Mouse (Mus musculus) liver, embryonic 14.5 days (tissue): ENCODE measurements around the gene Gdpd5. TPM values are rescaled to one million over a fixed set of nuclear protein-coding genes. Genes with fewer than 3 reads are reported as not detected.
A peak's percentile ranks its signal among the peaks of the same experiment; 100 is the strongest.

Source experiments
- ATAC-seq: fragments of 200-750 bp; cut with Nextera tagmentation; 2 replicates; pipeline ENCODE4 v1.8.0; 2017; ENCODE audit warnings: moderate number of reproducible peaks, mild to moderate bottlenecking, moderate library complexity; ENCODE audit not compliant: insufficient read depth
- DNase-seq, 3 experiments: peaks; one replicate each; pipeline ENCODE4 v3.0.0-alpha.2; 2012 to 2013; ENCODE audit warnings: low read depth in 3 of 3, low spot score in 3 of 3
- H3K27ac ChIP-seq: fragments of 300-500 bp; sonication (generic); 2 replicates; pipeline ENCODE4 v1.5.1; 2014; ENCODE audit warnings: moderate library complexity, mild to moderate bottlenecking, control low read depth, inconsistent platforms
- H3K27me3 ChIP-seq: fragments of 300-500 bp; sonication (generic); 2 replicates; pipeline ENCODE4 v1.6.1; 2014; ENCODE audit warnings: mild to moderate bottlenecking, low read length, moderate library complexity; ENCODE audit not compliant: control insufficient read depth, insufficient read depth
- H3K36me3 ChIP-seq: fragments of 300-500 bp; sonication (generic); replicated peaks from 2 replicates; pipeline ENCODE4 v1.6.1; 2014; ENCODE audit warnings: low read depth; ENCODE audit not compliant: control insufficient read depth, insufficient read depth
- H3K4me1 ChIP-seq, 2 experiments: fragments of 200-500 bp in 1 of 2; fragments of 300-500 bp in 1 of 2; sonication (generic) in 1 of 2; replicated peaks; 2 replicates each; pipeline ENCODE4 v1.6.1; 2012 to 2014; ENCODE audit warnings: antibody characterized with exemption in 1 of 2, inconsistent platforms in 1 of 2, low read length in 1 of 2; ENCODE audit not compliant: control insufficient read depth in 2 of 2, insufficient read depth in 2 of 2
- H3K4me2 ChIP-seq: fragments of 300-500 bp; sonication (generic); 2 replicates; pipeline ENCODE4 v1.6.1; 2014; ENCODE audit warnings: low read depth, mild to moderate bottlenecking, control low read depth, moderate library complexity
- H3K4me3 ChIP-seq, 2 experiments: fragments of 200-500 bp in 1 of 2; fragments of 300-500 bp in 1 of 2; sonication (generic) in 1 of 2; 2 replicates each; pipeline ENCODE4 v1.5.1; 2012 to 2014; ENCODE audit warnings: low read depth in 2 of 2, low read length in 2 of 2, mild to moderate bottlenecking in 2 of 2, control low read depth in 1 of 2, inconsistent platforms in 1 of 2, moderate library complexity in 1 of 2; ENCODE audit not compliant: insufficient read depth in 1 of 2
- H3K9ac ChIP-seq: fragments of 300-500 bp; sonication (generic); replicated peaks from 2 replicates; pipeline ENCODE4 v1.6.1; 2014; ENCODE audit warnings: mild to moderate bottlenecking, control low read depth, moderate library complexity
- H3K9me3 ChIP-seq: fragments of 300-500 bp; sonication (generic); 2 replicates; pipeline ENCODE4 v1.6.1; 2016; ENCODE audit warnings: low read length, mixed read lengths; ENCODE audit not compliant: control insufficient read depth
- CTCF ChIP-seq: IDR thresholded peaks from 2 replicates; pipeline ENCODE4 v1.5.1; 2016; ENCODE audit warnings: antibody characterized with exemption, low read depth, control low read depth
- EP300 ChIP-seq: IDR thresholded peaks from 2 replicates; pipeline ENCODE4 v1.6.1; 2016; ENCODE audit warnings: antibody characterized with exemption, low read depth
- WGBS: fragments of 180-500 bp; shearing (Covaris S2); extraction: QIAGEN DNeasy Blood & Tissue Kit; methylation state at CpG from one replicate; pipeline ENCODE4 v1.1.7; 2014; ENCODE audit not compliant: insufficient replicate concordance; 5-methylcytosine and 5-hydroxymethylcytosine counted together
- polyA plus RNA-seq, 2 experiments: library from polyadenylated mRNA; depleted of rRNA in 1 of 2; stranded (reverse) in 1 of 2; unstranded in 1 of 2; fragments of >200 nt; fragmentation: Nextera tagmentation in 1 of 2; extraction: Ambion mirVana in 1 of 2; gene quantifications; 2 replicates each; pipeline versions ENCODE4 v1.2.1 to v1.2.3; 2012 to 2014

The Gdpd5 gene
- polyA plus RNA-seq, 2 experiments: 0.81 to 0.85 TPM

DNA sequence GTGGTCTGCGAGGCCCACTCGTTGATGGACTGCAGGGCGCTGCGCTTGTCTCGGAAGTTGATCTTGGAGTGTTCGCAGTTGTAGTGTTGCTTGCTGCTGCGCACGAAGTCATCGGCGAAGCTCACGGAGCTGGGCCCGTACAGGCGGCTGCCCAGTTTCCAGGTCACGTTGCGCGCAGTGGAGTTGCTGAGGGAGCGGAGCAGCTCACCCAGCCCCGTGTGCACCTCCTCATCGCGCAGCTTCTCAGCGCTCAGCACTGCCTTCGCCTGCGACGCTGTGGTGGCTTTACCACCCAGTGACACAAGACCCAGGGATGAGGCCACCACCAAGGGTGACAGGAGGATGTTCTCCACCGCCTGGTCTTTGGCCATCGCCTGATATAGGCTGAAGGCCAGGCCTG is 32.3 kb upstream of the Gdpd5 start:
- DNase-seq (no peak), ATAC-seq (no peak)
- Histone ChIP-seq H3K36me3 (no peaks in the 10 kb centered on the region), H3K27me3 (peaks cover 6% of the 10 kb centered on the region), H3K9me3 (no peaks in the 10 kb centered on the region), H3K4me3 (no peak overlapping the region), H3K4me1 (no peaks in the 10 kb centered on the region), H3K4me2 (no peak overlapping the region), H3K27ac (no peak overlapping the region), H3K9ac (no peak overlapping the region)
- 84% methylated on average over 26 of the region's 26 CpGs for WGBS
- no peak for TF ChIP-seq CTCF
- no peak for TF ChIP-seq EP300

- DNase-seq (no peak), ATAC-seq (no peak)
- H3K9me3 ChIP-seq: no peaks in the 10 kb centered on the region
- WGBS: 61% methylated on average over 9 of the region's 9 CpGs
- no peak for TF ChIP-seq CTCF
- no peak for TF ChIP-seq EP300
- no peaks in the 10 kb centered on the region for H3K36me3 ChIP-seq
- H3K9ac ChIP-seq: no peak overlapping the region
- no peaks in the 10 kb centered on the region for H3K4me1 ChIP-seq
- H3K27ac ChIP-seq: no peak overlapping the region
- H3K4me2 ChIP-seq: no peak overlapping the region
- H3K4me3 ChIP-seq: no peak overlapping the region
- H3K27me3 ChIP-seq: peaks cover 6% of the 10 kb centered on the region
These were observed 31.2 kb upstream of the Gdpd5 start for GRCm38 (mm10) chr7:99349782-99350720.

DNA sequence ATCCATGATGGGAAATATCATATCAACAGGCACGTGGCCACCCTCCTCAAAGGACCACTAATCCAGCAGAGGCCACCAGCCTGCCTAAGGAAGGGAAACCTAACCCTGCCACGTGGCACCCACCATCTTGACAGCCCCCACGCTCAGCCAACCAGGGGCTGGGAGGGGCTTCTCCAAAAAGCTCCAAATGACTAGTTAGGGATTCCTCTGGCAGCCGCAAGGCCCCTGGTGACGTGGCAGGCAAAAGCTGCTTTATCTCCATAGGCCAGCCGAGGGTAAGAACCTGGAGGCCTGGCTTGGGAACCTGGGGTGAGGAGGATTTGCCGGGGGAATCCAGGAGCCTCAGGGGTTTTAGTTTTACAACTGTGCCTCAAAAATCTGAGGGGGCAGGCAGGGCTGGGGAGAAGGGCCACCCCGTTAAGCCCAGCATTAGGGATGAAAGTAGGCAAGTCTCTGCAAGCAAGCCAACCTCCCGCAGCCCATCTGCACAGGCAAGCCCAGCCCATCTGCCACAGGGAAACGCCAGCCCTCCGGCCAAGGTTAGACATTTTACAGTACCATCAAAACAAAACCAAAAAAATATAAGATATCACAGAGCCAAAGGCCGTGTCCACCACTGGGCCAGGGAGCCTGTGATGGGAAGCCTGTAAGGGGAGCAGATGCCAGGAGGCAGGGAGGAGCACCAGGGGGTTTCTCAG is 30.0 kb upstream of the Gdpd5 start:
- Histone ChIP-seq H3K9ac (no peak overlapping the region), H3K27ac (no peak overlapping the region), H3K27me3 (peaks cover 6% of the 10 kb centered on the region), H3K36me3 (no peaks in the 10 kb centered on the region), H3K4me2 (peak overlapping the region; percentile 16; the same call in 1 of the 2 replicates), H3K9me3 (no peaks in the 10 kb centered on the region), H3K4me1 (no peaks in the 10 kb centered on the region), H3K4me3 (peak overlapping the region; percentile 34 to 68)
- ATAC-seq (no peak), DNase-seq (no peak)
- no peak for TF ChIP-seq EP300
- no peak for TF ChIP-seq CTCF
- 41% methylated on average over 12 of the region's 12 CpGs for whole genome bisulfite sequencing

- H3K4me1 ChIP-seq: peaks cover 0 to under 1% of the 10 kb centered on the region in 2 experiments; a peak in 1 of 4 replicates
- WGBS: 18% methylated on average over 18 of the region's 18 CpGs
These were observed 29.3 kb upstream of the Gdpd5 start for GRCm38 (mm10) chr7:99351802-99352517.

More at GRCm38 (mm10) chr7:99351802-99352517, 29.3 kb upstream of the Gdpd5 start:
- Histone ChIP-seq H3K4me2 (peak overlapping the region; percentile 43), H3K9ac (no peak overlapping the region), H3K27me3 (peaks cover 6% of the 10 kb centered on the region), H3K4me3 (peak overlapping the region; percentile 34 to 68), H3K36me3 (no peaks in the 10 kb centered on the region), H3K9me3 (no peaks in the 10 kb centered on the region), H3K27ac (no peak overlapping the region)
- TF ChIP-seq EP300 (no peak), CTCF (no peak)
- no peak for ATAC-seq
- DNase-seq: no peak
